ENCODE assay signal across 23 mouse cellular contexts in the genomic region with DNA sequence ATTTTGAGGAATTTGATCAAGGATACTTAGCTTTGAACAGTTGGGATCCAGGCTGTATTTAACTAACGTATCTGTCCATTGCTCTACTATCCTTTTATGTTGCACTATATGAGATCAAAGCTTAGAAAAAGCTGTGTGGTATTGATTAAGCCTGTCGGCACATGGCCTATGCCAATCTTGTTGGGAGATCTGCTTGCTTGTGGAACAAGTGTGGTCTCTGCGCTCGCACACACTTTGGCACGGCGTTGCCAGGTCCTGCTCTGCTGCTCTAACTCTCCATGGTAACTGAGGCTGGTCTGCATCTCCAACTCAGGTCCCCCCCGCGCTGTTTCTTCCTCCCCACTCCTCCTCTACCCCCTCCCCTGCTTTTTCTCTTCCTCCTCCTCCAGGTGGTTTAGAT.
DNase-seq lines count a peak whose midpoint lies in the region; ATAC-seq and TF ChIP-seq lines count a peak whose summit lies in the region.
"Had no signal": no experiment of that assay in that cellular context is flagged by ENCODE, and none has a peak within 500 bp of the region (broad histone marks: within the 10 kb centered on the region; RNA-seq: fewer than 3 reads in every experiment).

No protein-coding gene starts in this region.

- TF ChIP-seq CTCF in liver, postnatal 0 days (IDR thresholded peaks at IDR 0.05; ENCODE audit: low read depth): no peak
- TF ChIP-seq CTCF in brain, embryonic 14.5 days (IDR thresholded peaks at IDR 0.05; ENCODE audit: borderline replicate concordance, extremely low read depth, insufficient read depth, insufficient read length): no peak
- TF ChIP-seq CTCF in cerebellum, adult 2 months (IDR thresholded peaks at IDR 0.05; ENCODE audit: borderline replicate concordance, insufficient read depth, low read depth, low read length): no peak

- TF ChIP-seq POLR2A in brain, embryonic 14.5 days (IDR thresholded peaks at IDR 0.05; ENCODE audit: borderline replicate concordance, extremely low read depth, insufficient read depth, insufficient read length, poor library complexity, severe bottlenecking): no peak
- TF ChIP-seq POLR2A in cerebellum, adult 2 months (IDR thresholded peaks at IDR 0.05; ENCODE audit: borderline replicate concordance, insufficient read depth, low read length): no peak

- no peaks in the 10 kb centered on the region for H3K36me3 ChIP-seq in hindbrain, embryonic 12.5 days
- H3K36me3 ChIP-seq in hindbrain, embryonic 13.5 days: no peaks in the 10 kb centered on the region
- H3K36me3 ChIP-seq in liver, postnatal 0 days (replicated peaks; ENCODE audit: insufficient read depth, low read length): no peaks in the 10 kb centered on the region
- no peaks in the 10 kb centered on the region for H3K36me3 ChIP-seq in liver, embryonic 11.5 days (ENCODE audit: control insufficient read depth, insufficient read depth, low read length)
- peaks cover 13% of the 10 kb centered on the region for H3K36me3 ChIP-seq in limb, embryonic 10.5 days
- H3K36me3 ChIP-seq: embryonic facial prominence, embryonic 12.5 days; forebrain, embryonic 15.5 days had no signal

- no peak overlapping the region for H3K4me3 ChIP-seq in hindbrain, embryonic 12.5 days
- H3K4me3 ChIP-seq in hindbrain, embryonic 13.5 days: no peak overlapping the region
- no peak overlapping the region for H3K4me3 ChIP-seq in liver, postnatal 0 days (ENCODE audit: low read depth, low read length)
- H3K4me3 ChIP-seq in liver, embryonic 11.5 days (ENCODE audit: low read depth, low read length): no peak overlapping the region
- no peak overlapping the region for H3K4me3 ChIP-seq in limb, embryonic 10.5 days
- no peak overlapping the region for H3K4me3 ChIP-seq in cerebellum, adult 2 months (replicated peaks; ENCODE audit: insufficient read depth, low read depth, low read length)
- H3K4me3 ChIP-seq: embryonic facial prominence, embryonic 12.5 days; forebrain, embryonic 15.5 days; liver, embryonic 12.5 days; megakaryocyte, embryonic 14.5 days; myocyte; neural tube, embryonic 13.5 days had no signal

- no peak for DNase-seq in liver, postnatal 0 days
- DNase-seq in liver, embryonic 11.5 days (ENCODE audit: low spot score): no peak
- DNase-seq in brain, embryonic 14.5 days (ENCODE audit: low read depth): peak; percentile 29
- no peak for DNase-seq in limb, embryonic 10.5 days (ENCODE audit: low spot score)
- no peak for DNase-seq in right cerebral cortex, postnatal 25 days
- DNase-seq in cerebellum, adult 2 months: no peak
- DNase-seq: adrenal gland, postnatal 25 days; cerebellum, adult 18-20 months; cerebellum, postnatal 14 days; heart, postnatal 4 days; kidney, adult 11 months; lung, adult 18-20 months; lung, postnatal 4 days had no signal

- ATAC-seq in hindbrain, embryonic 12.5 days (ENCODE audit: low FRiP score): 0 out of 2 replicates have a peak, but pooled peaks have one; percentile 29
- no peak for ATAC-seq in hindbrain, embryonic 13.5 days (ENCODE audit: low FRiP score)
- peak; percentile 40; the same call in 1 of the 2 replicates for ATAC-seq in liver, postnatal 0 days
- ATAC-seq in liver, embryonic 11.5 days (replicated peaks; ENCODE audit: low FRiP score): no peak
- ATAC-seq: CD4-positive, CD25-positive, alpha-beta regulatory T cell, adult 4 months; forebrain, embryonic 15.5 days; liver, embryonic 12.5 days; lung, postnatal 0 days had no signal

- no peak for TF ChIP-seq EP300 in liver, postnatal 0 days (IDR thresholded peaks at IDR 0.05; ENCODE audit: low read depth)

- H3K9me3 ChIP-seq in hindbrain, embryonic 12.5 days (replicated peaks): no peaks in the 10 kb centered on the region
- no peaks in the 10 kb centered on the region for H3K9me3 ChIP-seq in hindbrain, embryonic 13.5 days
- H3K9me3 ChIP-seq in liver, postnatal 0 days (ENCODE audit: low read length): no peaks in the 10 kb centered on the region
- no peaks in the 10 kb centered on the region for H3K9me3 ChIP-seq in liver, embryonic 11.5 days (ENCODE audit: control insufficient read depth, low read length)
- no peaks in the 10 kb centered on the region for H3K9me3 ChIP-seq in limb, embryonic 10.5 days (replicated peaks)
- H3K9me3 ChIP-seq: embryonic facial prominence, embryonic 12.5 days; forebrain, embryonic 15.5 days; liver, embryonic 12.5 days; megakaryocyte, embryonic 14.5 days; neural tube, embryonic 13.5 days had no signal

- H3K9ac ChIP-seq in hindbrain, embryonic 12.5 days: no peak overlapping the region
- H3K9ac ChIP-seq in hindbrain, embryonic 13.5 days: no peak overlapping the region
- H3K9ac ChIP-seq in liver, postnatal 0 days (replicated peaks): no peak overlapping the region
- H3K9ac ChIP-seq in liver, embryonic 11.5 days (ENCODE audit: low read depth, low read length): no peak overlapping the region
- H3K9ac ChIP-seq: embryonic facial prominence, embryonic 12.5 days; forebrain, embryonic 15.5 days; liver, embryonic 12.5 days; neural tube, embryonic 13.5 days had no signal

- 48% methylated on average over 8 of the region's 8 CpGs for WGBS in hindbrain, embryonic 12.5 days
- WGBS in hindbrain, embryonic 13.5 days: 53% methylated on average over 8 of the region's 8 CpGs
- 49% methylated on average over 8 of the region's 8 CpGs for WGBS in liver, postnatal 0 days (ENCODE audit: insufficient replicate concordance)
- WGBS in liver, embryonic 11.5 days: 62% methylated on average over 8 of the region's 8 CpGs
- 35% methylated on average over 8 of the region's 8 CpGs for WGBS in limb, embryonic 10.5 days
- WGBS in cerebellum, adult 2 months: 41% methylated on average over 8 of the region's 8 CpGs

- H3K4me1 ChIP-seq in hindbrain, embryonic 12.5 days: peaks cover 72% of the 10 kb centered on the region
- H3K4me1 ChIP-seq in hindbrain, embryonic 13.5 days (replicated peaks): peaks cover 85% of the 10 kb centered on the region
- peaks cover 38% of the 10 kb centered on the region for H3K4me1 ChIP-seq in liver, postnatal 0 days (ENCODE audit: insufficient read depth)
- peaks cover 48% of the 10 kb centered on the region for H3K4me1 ChIP-seq in liver, embryonic 11.5 days (replicated peaks; ENCODE audit: control insufficient read depth, insufficient read depth, low read length)
- peaks cover 80% of the 10 kb centered on the region for H3K4me1 ChIP-seq in limb, embryonic 10.5 days
- H3K4me1 ChIP-seq in cerebellum, adult 2 months (ENCODE audit: control insufficient read depth, insufficient read depth, low read length): peaks cover 22% of the 10 kb centered on the region

- no peaks in the 10 kb centered on the region for H3K27me3 ChIP-seq in hindbrain, embryonic 12.5 days
- H3K27me3 ChIP-seq in hindbrain, embryonic 13.5 days: no peaks in the 10 kb centered on the region
- H3K27me3 ChIP-seq in liver, postnatal 0 days (ENCODE audit: insufficient read depth, low read length): no peaks in the 10 kb centered on the region
- H3K27me3 ChIP-seq in liver, embryonic 11.5 days (replicated peaks; ENCODE audit: control insufficient read depth, insufficient read depth, low read length): no peaks in the 10 kb centered on the region
- H3K27me3 ChIP-seq in limb, embryonic 10.5 days (ENCODE audit: low read depth, poor library complexity, severe bottlenecking): no peaks in the 10 kb centered on the region
- H3K27me3 ChIP-seq in cerebellum, adult 2 months (ENCODE audit: control insufficient read depth, insufficient read depth, low read length): no peaks in the 10 kb centered on the region
- H3K27me3 ChIP-seq: embryonic facial prominence, embryonic 12.5 days; forebrain, embryonic 15.5 days; liver, embryonic 12.5 days; megakaryocyte, embryonic 14.5 days; neural tube, embryonic 13.5 days had no signal

- H3K4me2 ChIP-seq in hindbrain, embryonic 12.5 days (replicated peaks): no peak overlapping the region
- H3K4me2 ChIP-seq in hindbrain, embryonic 13.5 days: no peak overlapping the region
- H3K4me2 ChIP-seq in liver, postnatal 0 days (ENCODE audit: low read depth, low read length): no peak overlapping the region
- H3K4me2 ChIP-seq in liver, embryonic 11.5 days: no peak overlapping the region
- H3K4me2 ChIP-seq: embryonic facial prominence, embryonic 12.5 days; forebrain, embryonic 15.5 days; liver, embryonic 12.5 days; neural tube, embryonic 13.5 days had no signal

- H3K27ac ChIP-seq in hindbrain, embryonic 12.5 days: no peak overlapping the region
- H3K27ac ChIP-seq in hindbrain, embryonic 13.5 days: no peak overlapping the region
- no peak overlapping the region for H3K27ac ChIP-seq in liver, postnatal 0 days (ENCODE audit: low read depth)
- no peak overlapping the region for H3K27ac ChIP-seq in liver, embryonic 11.5 days (ENCODE audit: low read depth, low read length)
- H3K27ac ChIP-seq in limb, embryonic 10.5 days: peak overlapping the region; percentile 59
- H3K27ac ChIP-seq in cerebellum, adult 2 months (ENCODE audit: insufficient read depth, low read length): no peak overlapping the region
- H3K27ac ChIP-seq: embryonic facial prominence, embryonic 12.5 days; forebrain, embryonic 15.5 days; liver, embryonic 12.5 days; neural tube, embryonic 13.5 days had no signal

Comparison
In these comparisons a context has a peak if more than half of its experiments do, and no peak if none do; other contexts are left out.
1. ATAC-seq: peak in hindbrain, embryonic 12.5 days (single experiment) and liver, postnatal 0 days (single experiment); none in hindbrain, embryonic 13.5 days (single experiment) and liver, embryonic 11.5 days (single experiment).